Mouse (Mus musculus): ENCODE data around the gene Galnt4. TPM values are rescaled to one million over a fixed set of nuclear protein-coding genes. Genes with fewer than 3 reads are reported as not detected.

Gene Galnt4
- polyA plus RNA-seq, 1 experiment: 10.0 TPM

GRCm38 (mm10) chr10:99113533-99113932 is 5.6 kb downstream of the Galnt4 start:
- DNase-seq (ENCODE audit: low read depth, low spot score): no peak
- WGBS: 17% methylated on average over 3 of the region's 3 CpGs

- DNase-seq (ENCODE audit: low read depth, low spot score): no peak
- WGBS: 33% methylated on average over 8 of the region's 8 CpGs
Observed at GRCm38 (mm10) chr10:99114295-99114694, 6.3 kb downstream of the Galnt4 start.

GRCm38 (mm10) chr10:99115471-99116236 is 7.7 kb downstream of the Galnt4 start:
- 30% methylated on average over 18 of the region's 18 CpGs for WGBS
- no peak for DNase-seq (ENCODE audit: low read depth, low spot score)

- WGBS: 43% methylated on average over 8 of the region's 8 CpGs
- DNase-seq (ENCODE audit: low read depth, low spot score): no peak
Observed at GRCm38 (mm10) chr10:99116237-99116632, 8.3 kb downstream of the Galnt4 start.

- WGBS: 46% methylated on average over 16 of the region's 16 CpGs
- DNase-seq (ENCODE audit: low read depth, low spot score): no peak
Observed at GRCm38 (mm10) chr10:99116650-99117615, 9.0 kb downstream of the Galnt4 start.

GRCm38 (mm10) chr10:99117876-99118275 is 9.9 kb downstream of the Galnt4 start:
- WGBS: 33% methylated on average over 10 of the region's 10 CpGs
- DNase-seq (ENCODE audit: low read depth, low spot score): no peak

GRCm38 (mm10) chr10:99118697-99119096 is 10.7 kb downstream of the Galnt4 start:
- WGBS: 21% methylated on average over 6 of the region's 6 CpGs
- no peak for DNase-seq (ENCODE audit: low read depth, low spot score)

GRCm38 (mm10) chr10:99119471-99119870 is 11.5 kb downstream of the Galnt4 start:
- DNase-seq (ENCODE audit: low read depth, low spot score): no peak

GRCm38 (mm10) chr10:99126225-99126624 is 18.3 kb downstream of the Galnt4 start, which contains the start of gene Phxr2:
Gene Phxr2, minus strand, starts transcription at chr10:99126325.
- DNase-seq (ENCODE audit: low read depth, low spot score): no peak
- WGBS: 29% methylated on average over 4 of the region's 4 CpGs

More at GRCm38 (mm10) chr10:99119471-99119870, 11.5 kb downstream of the Galnt4 start:
- 83% methylated on average over 4 of the region's 4 CpGs for WGBS

- no peak for DNase-seq (ENCODE audit: low read depth, low spot score)
- 33% methylated on average over 14 of the region's 14 CpGs for WGBS
Observed at GRCm38 (mm10) chr10:99126954-99127353, 19.0 kb downstream of the Galnt4 start.

- no peak for DNase-seq (ENCODE audit: low read depth, low spot score)
Observed at GRCm38 (mm10) chr10:99127691-99128261, 19.8 kb downstream of the Galnt4 start.

GRCm38 (mm10) chr10:99130611-99131010 is 22.7 kb downstream of the Galnt4 start:
- DNase-seq (ENCODE audit: low read depth, low spot score): no peak
- WGBS: 21% methylated on average over 6 of the region's 6 CpGs

More at GRCm38 (mm10) chr10:99127691-99128261, 19.8 kb downstream of the Galnt4 start:
- WGBS: 21% methylated on average over 11 of the region's 11 CpGs

GRCm38 (mm10) chr10:99131298-99131697 is 23.3 kb downstream of the Galnt4 start:
- DNase-seq (ENCODE audit: low read depth, low spot score): no peak
- 27% methylated on average over 5 of the region's 5 CpGs for WGBS

GRCm38 (mm10) chr10:99132189-99132588 is 24.2 kb downstream of the Galnt4 start:
- WGBS: 14% methylated on average over 6 of the region's 6 CpGs
- DNase-seq (ENCODE audit: low read depth, low spot score): no peak

GRCm38 (mm10) chr10:99132595-99133272 is 24.8 kb downstream of the Galnt4 start:
- 33% methylated on average over 11 of the region's 11 CpGs for WGBS

GRCm38 (mm10) chr10:99133321-99133875 is 25.4 kb downstream of the Galnt4 start:
- WGBS: 77% methylated on average over 16 of the region's 16 CpGs
- DNase-seq (ENCODE audit: low read depth, low spot score): no peak

More at GRCm38 (mm10) chr10:99132595-99133272, 24.8 kb downstream of the Galnt4 start:
- peak; percentile 89 for DNase-seq (ENCODE audit: low read depth, low spot score)

GRCm38 (mm10) chr10:99136337-99136736 is 28.4 kb downstream of the Galnt4 start:
- no peak for DNase-seq (ENCODE audit: low read depth, low spot score)
- WGBS: 38% methylated on average over 5 of the region's 5 CpGs

GRCm38 (mm10) chr10:99145611-99146010 is 37.7 kb downstream of the Galnt4 start:
- no peak for DNase-seq (ENCODE audit: low read depth, low spot score)
- WGBS: 74% methylated on average over 8 of the region's 8 CpGs

- 86% methylated on average over 8 of the region's 8 CpGs for WGBS
- DNase-seq (ENCODE audit: low read depth, low spot score): no peak
Observed at GRCm38 (mm10) chr10:99146596-99146995, 38.6 kb downstream of the Galnt4 start.
